Mouse (Mus musculus) lung, adult 2 months (tissue): Measurements from ENCODE around the gene Vapb.

Experiments
- CTCF ChIP-seq: fragments of 200-500 bp; IDR thresholded peaks from 2 replicates; pipeline ENCODE4 v1.5.1; 2011; ENCODE audit warnings: mild to moderate bottlenecking, low read length, control low read depth; ENCODE audit not compliant: insufficient read depth
- POLR2A ChIP-seq: fragments of 200-500 bp; IDR thresholded peaks from 2 replicates; pipeline ENCODE4 v1.6.1; 2011; ENCODE audit warnings: low read depth, mild to moderate bottlenecking, control low read depth, low read length, borderline replicate concordance; ENCODE audit errors: extremely low read depth

DNA sequence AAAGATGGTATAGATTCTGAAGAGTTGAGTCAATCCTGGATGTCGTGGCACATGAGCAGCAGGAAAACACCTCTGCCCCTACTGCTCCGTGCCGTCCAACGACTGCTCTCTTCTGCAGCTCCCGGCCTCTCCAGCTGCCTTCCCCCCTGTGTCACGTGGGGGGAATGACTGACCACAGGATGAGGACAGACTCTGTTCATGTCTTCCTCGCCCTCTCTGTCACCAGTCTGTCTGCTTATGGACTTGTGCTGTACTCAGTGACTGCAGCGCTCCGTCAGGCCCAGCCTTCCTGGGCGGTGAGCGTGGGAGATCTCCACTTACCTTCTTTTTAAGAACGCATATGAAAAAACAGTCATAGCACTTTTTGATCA, 34.5 kb upstream of the Vapb start:
- TF ChIP-seq CTCF, result no peak
- TF ChIP-seq POLR2A, result no peak
